Mouse (Mus musculus): Measurements from ENCODE around the gene Recql. TPM values are rescaled to one million over a fixed set of nuclear protein-coding genes. Genes with fewer than 3 reads are reported as not detected.

Gene Recql
- total and polyA plus RNA-seq, 2 experiments from 2014 or later, result 3.1 to 8.6 TPM

- Histone ChIP-seq H3K4me1 (ENCODE audit: control insufficient read depth, insufficient read depth) (peaks cover 5% of the 10 kb centered on the region; the same call in 1 of the 2 replicates), H3K4me2 (ENCODE audit: low read depth, low read length) (no peak within 1 kb of the TSS), H3K27me3 (ENCODE audit: control insufficient read depth, insufficient read depth, low read length) (peaks cover 35% of the 10 kb centered on the region), H3K9me3 (replicated peaks; ENCODE audit: control insufficient read depth, low read length) (no peaks in the 10 kb centered on the region), H3K4me3 (ENCODE audit: low read depth, low read length) (no peak within 1 kb of the TSS; the same call in 1 of the 2 replicates), H3K36me3 (replicated peaks; ENCODE audit: control insufficient read depth, insufficient read depth, low read length) (no peaks in the 10 kb centered on the region), H3K9ac (replicated peaks; ENCODE audit: low read depth, low read length) (no peak within 1 kb of the TSS), H3K27ac (ENCODE audit: low read depth) (no peak within 1 kb of the TSS)
- TF ChIP-seq EP300 (IDR thresholded peaks at IDR 0.05; ENCODE audit: low read depth) (no peak), CTCF (IDR thresholded peaks at IDR 0.05; ENCODE audit: low read depth) (no peak)
- 67% methylated on average over 11 of the region's 11 CpGs for WGBS
- DNase-seq (ENCODE audit: low spot score) (no peak), ATAC-seq (ENCODE audit: insufficient read depth, low read depth) (no peak)
These were observed 26.1 kb upstream of the Recql start, which contains the start of gene Spx for GRCm38 (mm10) chr6:142412906-142413491. TSS of gene Spx (plus strand) at chr6:142413441.

- TF ChIP-seq CTCF (IDR thresholded peaks at IDR 0.05; ENCODE audit: low read depth), result no peak
- TF ChIP-seq EP300 (IDR thresholded peaks at IDR 0.05; ENCODE audit: low read depth), result no peak
- no peak overlapping the region for H3K4me3 ChIP-seq (ENCODE audit: low read depth, low read length)
- no peak overlapping the region for H3K27ac ChIP-seq (ENCODE audit: low read depth)
- H3K4me1 ChIP-seq (ENCODE audit: control insufficient read depth, insufficient read depth), result peaks cover 5% of the 10 kb centered on the region; the same call in 1 of the 2 replicates
- no peaks in the 10 kb centered on the region for H3K9me3 ChIP-seq (replicated peaks; ENCODE audit: control insufficient read depth, low read length)
- no peak for DNase-seq (ENCODE audit: low spot score)
- no peak overlapping the region for H3K9ac ChIP-seq (replicated peaks; ENCODE audit: low read depth, low read length)
- WGBS, result 23% methylated on average over 1 of the region's 1 CpGs
- H3K36me3 ChIP-seq (replicated peaks; ENCODE audit: control insufficient read depth, insufficient read depth, low read length), result no peaks in the 10 kb centered on the region
- H3K4me2 ChIP-seq (ENCODE audit: low read depth, low read length), result no peak overlapping the region
- H3K27me3 ChIP-seq (ENCODE audit: control insufficient read depth, insufficient read depth, low read length), result peaks cover 35% of the 10 kb centered on the region
- ATAC-seq (ENCODE audit: insufficient read depth, low read depth), result no peak
These were observed 24.3 kb upstream of the Recql start for GRCm38 (mm10) chr6:142411140-142411539.

- 84% methylated on average over 6 of the region's 6 CpGs for WGBS
- no peak overlapping the region for H3K27ac ChIP-seq (ENCODE audit: low read depth)
- no peak overlapping the region for H3K4me2 ChIP-seq (ENCODE audit: low read depth, low read length)
- no peak for TF ChIP-seq EP300 (IDR thresholded peaks at IDR 0.05; ENCODE audit: low read depth)
- no peak for TF ChIP-seq CTCF (IDR thresholded peaks at IDR 0.05; ENCODE audit: low read depth)
- H3K4me3 ChIP-seq (ENCODE audit: low read depth, low read length), result no peak overlapping the region
- H3K36me3 ChIP-seq (replicated peaks; ENCODE audit: control insufficient read depth, insufficient read depth, low read length), result peaks cover 39% of the 10 kb centered on the region
- no peaks in the 10 kb centered on the region for H3K4me1 ChIP-seq (ENCODE audit: control insufficient read depth, insufficient read depth)
- no peak overlapping the region for H3K9ac ChIP-seq (replicated peaks; ENCODE audit: low read depth, low read length)
- ATAC-seq (ENCODE audit: insufficient read depth, low read depth), result no peak
- no peak for DNase-seq (ENCODE audit: low spot score)
- H3K9me3 ChIP-seq (replicated peaks; ENCODE audit: control insufficient read depth, low read length), result no peaks in the 10 kb centered on the region
- H3K27me3 ChIP-seq (ENCODE audit: control insufficient read depth, insufficient read depth, low read length), result no peaks in the 10 kb centered on the region
These were observed 8.9 kb upstream of the Recql start for GRCm38 (mm10) chr6:142395756-142396155.

- Histone ChIP-seq H3K27me3 (ENCODE audit: control insufficient read depth, insufficient read depth, low read length) (no peaks in the 10 kb centered on the region), H3K27ac (ENCODE audit: low read depth) (no peak overlapping the region), H3K4me1 (ENCODE audit: control insufficient read depth, insufficient read depth) (no peaks in the 10 kb centered on the region), H3K9me3 (replicated peaks; ENCODE audit: control insufficient read depth, low read length) (no peaks in the 10 kb centered on the region), H3K4me2 (ENCODE audit: low read depth, low read length) (no peak overlapping the region), H3K4me3 (ENCODE audit: low read depth, low read length) (no peak overlapping the region), H3K36me3 (replicated peaks; ENCODE audit: control insufficient read depth, insufficient read depth, low read length) (peaks cover 30% of the 10 kb centered on the region), H3K9ac (replicated peaks; ENCODE audit: low read depth, low read length) (no peak overlapping the region)
- TF ChIP-seq EP300 (IDR thresholded peaks at IDR 0.05; ENCODE audit: low read depth), result no peak
- DNase-seq (ENCODE audit: low spot score) (no peak), ATAC-seq (ENCODE audit: insufficient read depth, low read depth) (no peak)
- 69% methylated on average over 5 of the region's 5 CpGs for WGBS
These were observed 7.8 kb upstream of the Recql start for GRCm38 (mm10) chr6:142394669-142395068.

- DNase-seq (ENCODE audit: low spot score) (no peak), ATAC-seq (ENCODE audit: insufficient read depth, low read depth) (no peak)
- TF ChIP-seq CTCF (IDR thresholded peaks at IDR 0.05; ENCODE audit: low read depth), result no peak
- no peak for TF ChIP-seq EP300 (IDR thresholded peaks at IDR 0.05; ENCODE audit: low read depth)
- H3K27ac ChIP-seq (ENCODE audit: low read depth), result no peak overlapping the region
- no peak overlapping the region for H3K4me3 ChIP-seq (ENCODE audit: low read depth, low read length)
- H3K4me1 ChIP-seq (ENCODE audit: control insufficient read depth, insufficient read depth), result 0 out of 2 replicates have a peak, but pooled peaks cover 5% of the 10 kb centered on the region
- no peak overlapping the region for H3K4me2 ChIP-seq (ENCODE audit: low read depth, low read length)
- no peaks in the 10 kb centered on the region for H3K27me3 ChIP-seq (ENCODE audit: control insufficient read depth, insufficient read depth, low read length)
- WGBS, result 48% methylated on average over 5 of the region's 5 CpGs
- H3K9ac ChIP-seq (replicated peaks; ENCODE audit: low read depth, low read length), result no peak overlapping the region
- no peaks in the 10 kb centered on the region for H3K9me3 ChIP-seq (replicated peaks; ENCODE audit: control insufficient read depth, low read length)
- H3K36me3 ChIP-seq (replicated peaks; ENCODE audit: control insufficient read depth, insufficient read depth, low read length), result peaks cover 30% of the 10 kb centered on the region
These were observed 5.4 kb upstream of the Recql start for GRCm38 (mm10) chr6:142392312-142392711.

- WGBS, result 69% methylated on average over 2 of the region's 2 CpGs
These were observed 2.2 kb upstream of the Recql start for GRCm38 (mm10) chr6:142389101-142389500.

More at GRCm38 (mm10) chr6:142389101-142389500, 2.2 kb upstream of the Recql start:
- DNase-seq (ENCODE audit: low spot score) (no peak), ATAC-seq (ENCODE audit: insufficient read depth, low read depth) (no peak)
- TF ChIP-seq EP300 (IDR thresholded peaks at IDR 0.05; ENCODE audit: low read depth) (no peak), CTCF (IDR thresholded peaks at IDR 0.05; ENCODE audit: low read depth) (no peak)
- Histone ChIP-seq H3K9me3 (replicated peaks; ENCODE audit: control insufficient read depth, low read length) (no peaks in the 10 kb centered on the region), H3K4me1 (ENCODE audit: control insufficient read depth, insufficient read depth) (peaks cover 5% of the 10 kb centered on the region; the same call in 1 of the 2 replicates), H3K36me3 (replicated peaks; ENCODE audit: control insufficient read depth, insufficient read depth, low read length) (peaks cover 6% of the 10 kb centered on the region; the same call in 1 of the 2 replicates), H3K27me3 (ENCODE audit: control insufficient read depth, insufficient read depth, low read length) (no peaks in the 10 kb centered on the region), H3K9ac (replicated peaks; ENCODE audit: low read depth, low read length) (no peak overlapping the region), H3K27ac (ENCODE audit: low read depth) (no peak overlapping the region), H3K4me3 (ENCODE audit: low read depth, low read length) (no peak overlapping the region), H3K4me2 (ENCODE audit: low read depth, low read length) (no peak overlapping the region)

All from heart, postnatal 0 days (tissue).